ENCODE assay signal across 12 mouse cellular contexts in genomic region chr17:29273889-29274288, GRCm38 (mm10). TPM values are rescaled to one million over a fixed set of nuclear protein-coding genes. Genes with fewer than 3 reads are reported as not detected.
A peak's percentile ranks its signal among the peaks of the same experiment; 100 is the strongest.
DNase-seq lines count a peak whose midpoint lies in the region; ATAC-seq lines count a peak whose summit lies in the region.
"Had no signal": no experiment of that assay in that cellular context is flagged by ENCODE, and none has a peak within 500 bp of the region (broad histone marks: within the 10 kb centered on the region; RNA-seq: fewer than 3 reads in every experiment).

No protein-coding gene starts in this region.

- H3K27ac ChIP-seq in kidney, embryonic 14.5 days (ENCODE audit: low read depth, low read length), result no peak overlapping the region
- H3K27ac ChIP-seq in limb, embryonic 15.5 days, result 0 out of 2 replicates have a peak overlapping the region, but pooled peaks have one; percentile 43
- no peak overlapping the region for H3K27ac ChIP-seq in midbrain, embryonic 10.5 days (replicated peaks)
- H3K27ac ChIP-seq: heart, embryonic 13.5 days; neural tube, embryonic 13.5 days had no signal

- no peak for ATAC-seq in kidney, embryonic 14.5 days (ENCODE audit: low FRiP score, low TSS enrichment)
- ATAC-seq in limb, embryonic 15.5 days (ENCODE audit: insufficient number of reproducible peaks, low FRiP score, low TSS enrichment, low read depth), result no peak
- ATAC-seq in frontal cortex, adult (ENCODE audit: low TSS enrichment), result no peak
- ATAC-seq: intestine, embryonic 16.5 days had no signal

- peak; percentile 94 for DNase-seq in kidney, adult 11 months
- DNase-seq in heart, postnatal 10 days, result peak; percentile 70 to 74
- DNase-seq in lung, postnatal 4 days, result peak; percentile 52 to 63
- no peak for DNase-seq in midbrain, embryonic 10.5 days (ENCODE audit: low spot score)
- DNase-seq in cerebellum, postnatal 36 days, result no peak
- DNase-seq: cerebellum, adult 11-12 months had no signal

- 70% methylated on average over 11 of the region's 11 CpGs for WGBS in kidney, embryonic 14.5 days
- 75% methylated on average over 11 of the region's 11 CpGs for WGBS in limb, embryonic 15.5 days
- 87% methylated on average over 11 of the region's 11 CpGs for WGBS in midbrain, embryonic 10.5 days

- peaks cover 5% of the 10 kb centered on the region for H3K4me1 ChIP-seq in kidney, embryonic 14.5 days (ENCODE audit: control insufficient read depth, insufficient read depth, low read length)
- H3K4me1 ChIP-seq in limb, embryonic 15.5 days, result peaks cover 16% of the 10 kb centered on the region
- H3K4me1 ChIP-seq in midbrain, embryonic 10.5 days, result peaks cover 17% of the 10 kb centered on the region

- H3K36me3 ChIP-seq in kidney, embryonic 14.5 days (ENCODE audit: control insufficient read depth, insufficient read depth, low read length), result 0 out of 2 replicates have a peak, but pooled peaks cover under 1% of the 10 kb centered on the region
- H3K36me3 ChIP-seq in limb, embryonic 15.5 days, result peaks cover 11% of the 10 kb centered on the region; the same call in 1 of the 2 replicates
- H3K36me3 ChIP-seq in midbrain, embryonic 10.5 days, result peaks cover 8% of the 10 kb centered on the region

- no peaks in the 10 kb centered on the region for H3K27me3 ChIP-seq in kidney, embryonic 14.5 days (ENCODE audit: control insufficient read depth, insufficient read depth, low read length)
- H3K27me3 ChIP-seq in limb, embryonic 15.5 days, result no peaks in the 10 kb centered on the region
- no peaks in the 10 kb centered on the region for H3K27me3 ChIP-seq in midbrain, embryonic 10.5 days (ENCODE audit: low read depth, poor library complexity, severe bottlenecking)
- H3K27me3 ChIP-seq: heart, embryonic 13.5 days; neural tube, embryonic 13.5 days had no signal

- H3K4me3 ChIP-seq in kidney, embryonic 14.5 days (ENCODE audit: low read length), result no peak overlapping the region
- no peak overlapping the region for H3K4me3 ChIP-seq in limb, embryonic 15.5 days
- no peak overlapping the region for H3K4me3 ChIP-seq in midbrain, embryonic 10.5 days
- H3K4me3 ChIP-seq: heart, embryonic 13.5 days; neural tube, embryonic 13.5 days had no signal

- no peaks in the 10 kb centered on the region for H3K9me3 ChIP-seq in kidney, embryonic 14.5 days (ENCODE audit: control insufficient read depth, low read length)
- no peaks in the 10 kb centered on the region for H3K9me3 ChIP-seq in limb, embryonic 15.5 days
- H3K9me3 ChIP-seq in midbrain, embryonic 10.5 days (replicated peaks), result no peaks in the 10 kb centered on the region
- H3K9me3 ChIP-seq: heart, embryonic 13.5 days; neural tube, embryonic 13.5 days had no signal

- no peak overlapping the region for H3K9ac ChIP-seq in kidney, embryonic 14.5 days (ENCODE audit: low read depth, low read length)
- H3K9ac ChIP-seq in limb, embryonic 15.5 days, result no peak overlapping the region
- H3K9ac ChIP-seq: heart, embryonic 13.5 days; neural tube, embryonic 13.5 days had no signal

- intact Hi-C loops in heart, postnatal 10 days (cut with DNase I), result no loop called here

- H3K4me2 ChIP-seq in kidney, embryonic 14.5 days (replicated peaks; ENCODE audit: low read depth, low read length), result no peak overlapping the region
- no peak overlapping the region for H3K4me2 ChIP-seq in limb, embryonic 15.5 days
- H3K4me2 ChIP-seq: heart, embryonic 13.5 days; neural tube, embryonic 13.5 days had no signal

RNA-seq across cellular contexts. Expression of gene BC004004, which starts 5.3 kb away (rescaled TPM):
- polyA plus RNA-seq in kidney, embryonic 14.5 days (2014; fragmentation: Nextera tagmentation; extraction: Ambion mirVana), result 59.8 and 63.3 TPM in 2 replicates
- 100 to 1,000 TPM; 193 to 194 TPM for total RNA-seq in heart, postnatal 10 days (2021)
- polyA plus RNA-seq in limb, embryonic 15.5 days (2015; fragmentation: Nextera tagmentation; extraction: Ambion mirVana), result 84.1 and 95.5 TPM in 2 replicates
- polyA plus RNA-seq in midbrain, embryonic 10.5 days (2016; fragmentation: Nextera tagmentation; extraction: Ambion mirVana), result 62.8 and 67.9 TPM in 2 replicates

RNA-seq across cellular contexts. Expression of gene Ppil1, which starts 9.9 kb away (rescaled TPM):
- polyA plus RNA-seq in kidney, embryonic 14.5 days (2014; fragmentation: Nextera tagmentation; extraction: Ambion mirVana), result 161 and 169 TPM in 2 replicates
- total RNA-seq in heart, postnatal 10 days (2021), result 10 to 100 TPM; 31.2 to 34.1 TPM
- 130 and 132 TPM in 2 replicates for polyA plus RNA-seq in limb, embryonic 15.5 days (2015; fragmentation: Nextera tagmentation; extraction: Ambion mirVana)
- polyA plus RNA-seq in midbrain, embryonic 10.5 days (2016; fragmentation: Nextera tagmentation; extraction: Ambion mirVana), result 205 and 232 TPM in 2 replicates

RNA-seq across cellular contexts. Expression of gene Cpne5, which starts 35.9 kb away (rescaled TPM):
- polyA plus RNA-seq in kidney, embryonic 14.5 days (2014; fragmentation: Nextera tagmentation; extraction: Ambion mirVana), result 11.3 and 12.3 TPM in 2 replicates
- 1 to 10 TPM; 2.7 to 5.7 TPM for total RNA-seq in heart, postnatal 10 days (2021)
- 15.0 and 15.4 TPM in 2 replicates for polyA plus RNA-seq in limb, embryonic 15.5 days (2015; fragmentation: Nextera tagmentation; extraction: Ambion mirVana)
- polyA plus RNA-seq in midbrain, embryonic 10.5 days (2016; fragmentation: Nextera tagmentation; extraction: Ambion mirVana), result 10.7 and 14.8 TPM in 2 replicates

RNA-seq across cellular contexts. Expression of gene Pi16, which starts 43.6 kb away (rescaled TPM):
- 0.32 and 0.90 TPM in 2 replicates for polyA plus RNA-seq in kidney, embryonic 14.5 days (2014; fragmentation: Nextera tagmentation; extraction: Ambion mirVana)
- 10 to 100 TPM; 26.9 to 33.9 TPM for total RNA-seq in heart, postnatal 10 days (2021)
- 6.5 and 8.0 TPM in 2 replicates for polyA plus RNA-seq in limb, embryonic 15.5 days (2015; fragmentation: Nextera tagmentation; extraction: Ambion mirVana)
- polyA plus RNA-seq in midbrain, embryonic 10.5 days (2016; fragmentation: Nextera tagmentation; extraction: Ambion mirVana), result 0.75 and 0.82 TPM in 2 replicates

Comparison
In these comparisons a context has a peak if more than half of its experiments do, and no peak if none do; other contexts are left out.
1. DNase-seq: peak in kidney, adult 11 months (single experiment), heart, postnatal 10 days (2 of 2) and lung, postnatal 4 days (2 of 2); none in midbrain, embryonic 10.5 days (single experiment) and cerebellum, postnatal 36 days (0 of 2).